Mouse (Mus musculus) erythroblast, embryonic 14.5 days (primary cell): ENCODE data around the gene 4930562C15Rik. TPM values are rescaled to one million over a fixed set of nuclear protein-coding genes. Genes with fewer than 3 reads are reported as not detected.

Source experiments
- H3K27me3 ChIP-seq: 2 replicates; pipeline ENCODE4 v1.6.1; 2012; ENCODE audit warnings: inconsistent platforms; ENCODE audit not compliant: control insufficient read depth
- H3K36me3 ChIP-seq: 2 replicates; pipeline ENCODE4 v1.6.1; 2012; ENCODE audit warnings: mild to moderate bottlenecking, inconsistent platforms; ENCODE audit not compliant: control insufficient read depth
- H3K4me1 ChIP-seq: 2 replicates; pipeline ENCODE4 v1.6.1; 2012; ENCODE audit warnings: inconsistent platforms; ENCODE audit not compliant: control insufficient read depth
- H3K4me3 ChIP-seq: replicated peaks from 2 replicates; pipeline ENCODE3; 2012; ENCODE audit warnings: moderate library complexity, mild to moderate bottlenecking, inconsistent platforms
- H3K9me3 ChIP-seq: 2 replicates; pipeline ENCODE4 v1.6.1; 2012; ENCODE audit warnings: low read length, inconsistent platforms, mixed read lengths; ENCODE audit not compliant: control insufficient read depth
- GATA1 ChIP-seq: IDR thresholded peaks from 2 replicates; pipeline ENCODE4 v1.6.1; 2012; ENCODE audit warnings: low read length, inconsistent platforms, mixed read lengths
- TAL1 ChIP-seq: IDR thresholded peaks from 3 replicates; pipeline ENCODE4 v1.6.1; 2012; ENCODE audit warnings: low read length, inconsistent platforms, mixed read lengths
- polyA plus RNA-seq: library from polyadenylated mRNA; stranded (reverse); fragments of >175 nt; gene quantifications from 2 replicates; pipeline ENCODE4 v1.2.3, GENCODE M21; 2012

Gene 4930562C15Rik
- polyA plus RNA-seq, 1 experiment, result not detected

DNA sequence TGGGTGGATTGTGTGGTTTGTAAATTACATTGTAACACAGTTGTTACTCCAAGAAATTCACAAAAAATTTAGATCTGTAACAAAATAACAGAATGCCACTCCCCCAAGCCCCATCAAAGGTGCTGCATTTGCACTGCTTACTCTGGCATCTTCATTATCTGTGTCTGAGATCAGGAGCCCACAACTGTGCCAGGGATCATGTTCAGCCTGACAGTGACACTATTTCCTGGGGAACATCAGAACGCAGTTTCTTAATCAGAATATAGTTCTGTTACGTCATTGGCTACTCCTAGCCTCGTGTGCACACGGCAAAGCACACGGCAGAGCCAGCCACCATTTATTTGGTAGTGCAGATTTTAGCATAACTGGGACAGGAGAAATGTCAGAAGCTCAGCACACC, 7.6 kb upstream of the 4930562C15Rik start:
- Histone ChIP-seq H3K9me3 (no peaks in the 10 kb centered on the region; the same call in 1 of the 2 replicates), H3K27me3 (no peaks in the 10 kb centered on the region), H3K36me3 (no peaks in the 10 kb centered on the region), H3K4me1 (peaks cover 12% of the 10 kb centered on the region), H3K4me3 (no peak overlapping the region)
- no peak for TF ChIP-seq GATA1
- no peak for TF ChIP-seq TAL1

GRCm38 (mm10) chr16:4829271-4829900, 5.8 kb upstream of the 4930562C15Rik start:
- TF ChIP-seq GATA1 (no peak), TAL1 (no peak)
- Histone ChIP-seq H3K4me1 (peaks cover 12% of the 10 kb centered on the region), H3K27me3 (no peaks in the 10 kb centered on the region), H3K4me3 (no peak overlapping the region), H3K9me3 (no peaks in the 10 kb centered on the region), H3K36me3 (no peaks in the 10 kb centered on the region)

DNA sequence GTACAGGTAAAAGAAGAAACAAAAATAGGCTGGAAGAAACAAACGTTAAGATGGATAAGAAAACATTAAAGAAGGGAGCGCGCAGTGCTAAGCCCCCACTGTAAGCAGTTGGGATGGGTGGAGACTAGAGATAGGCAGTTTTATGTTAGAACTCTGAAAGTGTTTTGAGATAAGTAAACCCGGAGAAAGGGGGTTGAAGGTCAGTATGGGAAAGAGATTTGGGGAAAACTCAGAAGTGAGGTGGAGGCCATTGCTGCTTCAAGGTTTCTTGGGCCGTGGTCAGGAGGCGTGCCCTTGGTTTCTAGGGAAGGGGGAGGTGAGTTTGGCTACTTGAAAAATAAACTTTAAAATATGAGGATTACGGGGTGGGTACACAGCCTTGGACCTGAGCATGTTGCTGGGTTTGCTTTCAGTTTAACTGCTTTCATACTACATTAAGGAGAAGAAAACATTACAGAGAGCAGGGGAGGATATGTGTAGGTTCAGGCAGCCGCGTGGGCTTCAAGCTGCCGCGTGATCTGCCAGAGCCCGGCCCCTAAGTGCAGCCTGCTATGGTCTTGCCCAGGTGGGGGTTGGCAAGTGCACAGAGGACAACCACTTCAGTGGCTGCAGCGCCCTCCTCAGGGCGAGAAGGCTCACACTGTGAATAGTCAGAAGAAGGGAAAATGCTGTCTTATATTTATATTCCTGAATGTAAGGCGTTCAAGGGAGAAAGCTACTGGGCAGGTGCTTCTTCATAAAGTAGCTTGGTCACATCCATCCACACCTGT, 3.4 kb upstream of the 4930562C15Rik start:
- TF ChIP-seq GATA1, result no peak
- Histone ChIP-seq H3K36me3 (no peaks in the 10 kb centered on the region), H3K4me3 (no peak overlapping the region), H3K4me1 (peaks cover 12% of the 10 kb centered on the region), H3K27me3 (no peaks in the 10 kb centered on the region), H3K9me3 (no peaks in the 10 kb centered on the region)

- no peak for TF ChIP-seq TAL1
- Histone ChIP-seq H3K27me3 (no peaks in the 10 kb centered on the region), H3K9me3 (no peaks in the 10 kb centered on the region), H3K36me3 (no peaks in the 10 kb centered on the region), H3K4me3 (no peak overlapping the region), H3K4me1 (peaks cover 12% of the 10 kb centered on the region)
These were observed 1.4 kb upstream of the 4930562C15Rik start for GRCm38 (mm10) chr16:4833858-4834257.

DNA sequence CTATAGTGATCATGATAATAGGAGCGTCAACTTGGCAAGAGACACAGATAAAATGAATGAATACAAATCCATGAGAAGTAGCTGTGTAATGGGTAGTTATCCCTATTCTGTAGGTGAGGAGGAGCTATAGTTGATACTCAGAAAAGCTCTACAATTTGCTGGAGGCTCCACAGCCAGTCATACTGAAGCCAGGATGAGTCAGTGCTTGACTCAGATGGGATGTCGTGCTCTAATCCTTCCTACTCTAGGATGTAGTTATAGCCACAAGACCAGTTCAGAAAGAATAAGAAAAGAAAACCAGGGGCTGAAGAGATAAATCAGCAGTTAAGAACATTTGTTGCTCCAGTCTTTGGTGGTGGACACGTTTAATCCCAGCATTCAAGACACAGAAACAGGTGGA, 2.4 kb downstream of the 4930562C15Rik start:
- Histone ChIP-seq H3K4me3 (no peak overlapping the region), H3K27me3 (no peaks in the 10 kb centered on the region)
- TF ChIP-seq TAL1 (no peak), GATA1 (no peak)

DNA sequence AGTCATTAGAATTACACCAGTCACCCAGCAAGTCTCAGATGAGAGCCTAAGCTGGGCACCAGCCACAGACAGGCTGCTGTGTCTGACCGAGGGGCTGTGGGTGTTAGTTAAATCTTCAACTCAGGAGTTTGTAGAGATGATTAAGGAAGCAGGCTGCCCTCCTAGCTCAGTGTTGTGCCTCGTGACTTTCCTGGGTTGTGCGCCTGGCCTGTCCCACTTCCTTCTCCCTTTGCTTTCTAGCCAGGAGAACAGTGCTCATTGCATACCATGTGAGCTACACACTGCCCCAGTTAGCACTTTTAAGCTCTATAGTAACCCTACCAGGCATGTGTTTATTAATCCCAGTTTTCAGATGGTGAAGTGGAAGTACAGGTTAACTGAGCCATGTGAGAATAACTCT, 4.3 kb downstream of the 4930562C15Rik start:
- Histone ChIP-seq H3K27me3 (no peaks in the 10 kb centered on the region), H3K36me3 (no peaks in the 10 kb centered on the region), H3K4me3 (no peak overlapping the region), H3K9me3 (no peaks in the 10 kb centered on the region), H3K4me1 (no peaks in the 10 kb centered on the region)
- TF ChIP-seq GATA1 (no peak), TAL1 (no peak)

More for the DNA sequence above, 2.4 kb downstream of the 4930562C15Rik start:
- no peaks in the 10 kb centered on the region for H3K9me3 ChIP-seq
- H3K36me3 ChIP-seq, result no peaks in the 10 kb centered on the region
- no peaks in the 10 kb centered on the region for H3K4me1 ChIP-seq

DNA sequence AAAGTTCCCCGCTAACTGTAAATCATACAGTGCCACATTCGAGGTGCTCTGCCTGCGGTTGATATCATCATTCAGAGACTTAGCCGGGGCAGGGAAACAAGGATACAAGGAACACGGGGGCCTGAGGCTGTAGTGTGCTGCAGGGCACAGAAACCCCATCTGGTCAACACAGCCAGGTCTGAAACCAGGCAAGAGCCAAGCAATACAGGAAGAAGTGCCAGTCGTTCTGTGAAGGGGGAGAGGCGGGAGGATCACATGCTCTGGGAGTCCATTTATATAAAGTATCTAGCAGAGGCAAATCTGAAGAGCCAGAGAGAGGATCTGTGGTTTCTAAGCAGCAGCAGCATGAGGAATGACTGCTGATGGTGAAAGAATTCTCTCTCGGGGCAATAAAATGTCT, 5.0 kb downstream of the 4930562C15Rik start:
- Histone ChIP-seq H3K4me1 (no peaks in the 10 kb centered on the region), H3K4me3 (no peak overlapping the region), H3K9me3 (no peaks in the 10 kb centered on the region), H3K27me3 (no peaks in the 10 kb centered on the region), H3K36me3 (no peaks in the 10 kb centered on the region)
- no peak for TF ChIP-seq TAL1
- no peak for TF ChIP-seq GATA1

DNA sequence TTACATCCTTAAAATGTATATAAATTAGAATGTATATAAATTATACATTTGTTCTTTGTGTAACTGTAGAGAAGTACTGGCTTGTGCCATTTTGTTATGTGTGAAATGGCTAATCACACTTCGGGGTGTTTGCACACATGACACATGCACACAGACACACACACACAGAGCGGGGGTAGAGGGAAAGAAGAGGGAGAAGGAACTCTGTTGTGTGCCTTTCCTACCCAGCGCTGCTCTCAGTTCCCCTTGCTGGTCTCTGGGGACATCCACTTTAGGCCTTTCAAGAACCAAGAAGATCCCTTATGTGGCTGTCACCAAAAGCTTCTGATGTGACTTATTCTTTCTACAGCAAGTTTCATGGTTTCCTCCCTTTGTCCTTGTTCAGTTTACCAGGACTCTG, 11.8 kb downstream of the 4930562C15Rik start:
- Histone ChIP-seq H3K4me3 (no peak overlapping the region), H3K4me1 (no peaks in the 10 kb centered on the region), H3K36me3 (no peaks in the 10 kb centered on the region), H3K27me3 (peaks cover 2% of the 10 kb centered on the region; the same call in 1 of the 2 replicates), H3K9me3 (no peaks in the 10 kb centered on the region)
- TF ChIP-seq GATA1 (no peak), TAL1 (no peak)

DNA sequence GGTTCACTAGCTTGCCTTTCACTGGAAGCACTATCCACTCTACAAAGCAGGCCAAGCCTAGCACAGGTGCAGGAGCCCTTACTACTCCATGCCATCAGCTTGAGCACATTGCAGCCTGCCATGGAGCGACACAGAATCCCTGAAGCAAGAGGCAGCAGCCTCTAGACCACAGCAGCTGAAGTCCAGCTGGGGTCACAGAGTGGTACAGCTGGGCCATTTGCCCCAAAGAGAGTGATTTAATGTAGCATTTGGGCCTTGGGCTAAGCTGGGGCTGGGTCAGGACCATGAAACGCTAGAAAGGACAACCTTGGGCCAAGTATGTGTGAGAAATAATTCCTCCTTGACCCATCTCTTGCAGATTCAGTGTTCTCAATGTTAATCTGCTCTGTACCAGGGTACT, 12.9 kb downstream of the 4930562C15Rik start:
- Histone ChIP-seq H3K27me3 (peaks cover 2% of the 10 kb centered on the region; the same call in 1 of the 2 replicates), H3K4me3 (no peak overlapping the region), H3K9me3 (no peaks in the 10 kb centered on the region), H3K36me3 (no peaks in the 10 kb centered on the region), H3K4me1 (no peaks in the 10 kb centered on the region)
- TF ChIP-seq TAL1 (no peak), GATA1 (no peak)
